Mouse (Mus musculus): ENCODE data around the gene Wdfy4. TPM values are rescaled to one million over a fixed set of nuclear protein-coding genes. Genes with fewer than 3 reads are reported as not detected.

Gene Wdfy4
- polyA plus RNA-seq, 1 experiment from 2014 or later, result 0.08 TPM

GRCm38 (mm10) chr14:33062996-33063395, 122.3 kb downstream of the Wdfy4 start:
- no peak overlapping the region for H3K27ac ChIP-seq (replicated peaks)
- H3K27me3 ChIP-seq, result no peaks in the 10 kb centered on the region
- no peak overlapping the region for H3K4me2 ChIP-seq
- no peaks in the 10 kb centered on the region; the same call in 1 of the 2 replicates for H3K4me1 ChIP-seq (replicated peaks)
- 61% methylated on average over 5 of the region's 5 CpGs for WGBS
- no peak overlapping the region for H3K9ac ChIP-seq
- H3K36me3 ChIP-seq, result no peaks in the 10 kb centered on the region
- no peaks in the 10 kb centered on the region for H3K9me3 ChIP-seq
- H3K4me3 ChIP-seq, result no peak overlapping the region
- ATAC-seq (ENCODE audit: low read depth), result no peak

GRCm38 (mm10) chr14:33058881-33059660, 126.2 kb downstream of the Wdfy4 start:
- Histone ChIP-seq H3K36me3 (no peaks in the 10 kb centered on the region), H3K9ac (no peak overlapping the region), H3K4me3 (no peak overlapping the region), H3K9me3 (no peaks in the 10 kb centered on the region), H3K4me1 (replicated peaks) (peaks cover 4% of the 10 kb centered on the region), H3K27ac (replicated peaks) (no peak overlapping the region), H3K4me2 (no peak overlapping the region), H3K27me3 (no peaks in the 10 kb centered on the region)
- ATAC-seq (ENCODE audit: low read depth), result no peak
- 92% methylated on average over 7 of the region's 7 CpGs for WGBS

- Histone ChIP-seq H3K27me3 (no peaks in the 10 kb centered on the region), H3K4me3 (no peak overlapping the region), H3K9ac (no peak overlapping the region), H3K36me3 (no peaks in the 10 kb centered on the region), H3K27ac (replicated peaks) (no peak overlapping the region), H3K4me1 (replicated peaks) (peaks cover 9% of the 10 kb centered on the region), H3K4me2 (no peak overlapping the region), H3K9me3 (no peaks in the 10 kb centered on the region)
- ATAC-seq (ENCODE audit: low read depth), result no peak
- 47% methylated on average over 8 of the region's 8 CpGs for WGBS
These were observed 131.9 kb downstream of the Wdfy4 start for GRCm38 (mm10) chr14:33053441-33053840.

- no peaks in the 10 kb centered on the region for H3K27me3 ChIP-seq
- H3K36me3 ChIP-seq, result no peaks in the 10 kb centered on the region
- H3K9me3 ChIP-seq, result no peaks in the 10 kb centered on the region
- ATAC-seq (ENCODE audit: low read depth), result no peak
- no peak overlapping the region for H3K4me3 ChIP-seq
- no peak overlapping the region for H3K4me2 ChIP-seq
- no peak overlapping the region for H3K9ac ChIP-seq
- no peak overlapping the region for H3K27ac ChIP-seq (replicated peaks)
- no peaks in the 10 kb centered on the region for H3K4me1 ChIP-seq (replicated peaks)
- WGBS, result 94% methylated on average over 3 of the region's 3 CpGs
These were observed 140.1 kb downstream of the Wdfy4 start for GRCm38 (mm10) chr14:33045217-33045616.

GRCm38 (mm10) chr14:33036811-33037210, 148.5 kb downstream of the Wdfy4 start:
- Histone ChIP-seq H3K4me2 (no peak overlapping the region), H3K9me3 (no peaks in the 10 kb centered on the region), H3K9ac (no peak overlapping the region), H3K4me3 (no peak overlapping the region), H3K27me3 (no peaks in the 10 kb centered on the region), H3K36me3 (no peaks in the 10 kb centered on the region), H3K27ac (replicated peaks) (no peak overlapping the region), H3K4me1 (replicated peaks) (peaks cover 15% of the 10 kb centered on the region; the same call in 1 of the 2 replicates)
- WGBS, result 41% methylated on average over 3 of the region's 3 CpGs
- no peak for ATAC-seq (ENCODE audit: low read depth)

GRCm38 (mm10) chr14:33035386-33035785, 149.9 kb downstream of the Wdfy4 start:
- no peaks in the 10 kb centered on the region for H3K9me3 ChIP-seq
- 49% methylated on average over 5 of the region's 5 CpGs for WGBS
- H3K4me1 ChIP-seq (replicated peaks), result peaks cover 15% of the 10 kb centered on the region; the same call in 1 of the 2 replicates
- no peak for ATAC-seq (ENCODE audit: low read depth)
- H3K36me3 ChIP-seq, result no peaks in the 10 kb centered on the region
- no peak overlapping the region for H3K4me3 ChIP-seq
- no peak overlapping the region for H3K4me2 ChIP-seq
- no peak overlapping the region for H3K9ac ChIP-seq
- H3K27ac ChIP-seq (replicated peaks), result no peak overlapping the region
- H3K27me3 ChIP-seq, result no peaks in the 10 kb centered on the region

GRCm38 (mm10) chr14:33033424-33033823, 151.9 kb downstream of the Wdfy4 start:
- H3K4me1 ChIP-seq (replicated peaks), result peaks cover 15% of the 10 kb centered on the region; the same call in 1 of the 2 replicates
- H3K27ac ChIP-seq (replicated peaks), result no peak overlapping the region
- H3K27me3 ChIP-seq, result no peaks in the 10 kb centered on the region
- ATAC-seq (ENCODE audit: low read depth), result peak; percentile 23; the same call in 1 of the 2 replicates
- 42% methylated on average over 6 of the region's 6 CpGs for WGBS
- H3K9me3 ChIP-seq, result no peaks in the 10 kb centered on the region
- H3K4me3 ChIP-seq, result no peak overlapping the region
- H3K4me2 ChIP-seq, result no peak overlapping the region
- no peaks in the 10 kb centered on the region for H3K36me3 ChIP-seq
- no peak overlapping the region for H3K9ac ChIP-seq

- WGBS, result 82% methylated on average over 3 of the region's 3 CpGs
These were observed 154.5 kb downstream of the Wdfy4 start for GRCm38 (mm10) chr14:33030849-33031248.

GRCm38 (mm10) chr14:33019606-33020005, 165.7 kb downstream of the Wdfy4 start:
- H3K27me3 ChIP-seq, result no peaks in the 10 kb centered on the region
- no peak overlapping the region for H3K4me2 ChIP-seq
- H3K4me1 ChIP-seq (replicated peaks), result no peaks in the 10 kb centered on the region
- no peak overlapping the region for H3K9ac ChIP-seq
- ATAC-seq (ENCODE audit: low read depth), result no peak
- no peaks in the 10 kb centered on the region for H3K36me3 ChIP-seq
- H3K27ac ChIP-seq (replicated peaks), result no peak overlapping the region
- 79% methylated on average over 5 of the region's 5 CpGs for WGBS
- no peak overlapping the region for H3K4me3 ChIP-seq
- no peaks in the 10 kb centered on the region for H3K9me3 ChIP-seq

More at GRCm38 (mm10) chr14:33030849-33031248, 154.5 kb downstream of the Wdfy4 start:
- Histone ChIP-seq H3K27me3 (no peaks in the 10 kb centered on the region), H3K9ac (no peak overlapping the region), H3K36me3 (no peaks in the 10 kb centered on the region), H3K4me2 (no peak overlapping the region), H3K9me3 (no peaks in the 10 kb centered on the region), H3K27ac (replicated peaks) (no peak overlapping the region), H3K4me3 (no peak overlapping the region), H3K4me1 (replicated peaks) (peaks cover 8% of the 10 kb centered on the region; the same call in 1 of the 2 replicates)
- no peak for ATAC-seq (ENCODE audit: low read depth)

GRCm38 (mm10) chr14:33019050-33019449, 166.3 kb downstream of the Wdfy4 start:
- no peaks in the 10 kb centered on the region for H3K36me3 ChIP-seq
- H3K4me3 ChIP-seq, result no peak overlapping the region
- H3K27ac ChIP-seq (replicated peaks), result no peak overlapping the region
- no peak for ATAC-seq (ENCODE audit: low read depth)
- no peaks in the 10 kb centered on the region for H3K4me1 ChIP-seq (replicated peaks)
- WGBS, result 82% methylated on average over 3 of the region's 3 CpGs
- H3K9me3 ChIP-seq, result no peaks in the 10 kb centered on the region
- H3K4me2 ChIP-seq, result no peak overlapping the region
- no peak overlapping the region for H3K9ac ChIP-seq
- no peaks in the 10 kb centered on the region for H3K27me3 ChIP-seq

GRCm38 (mm10) chr14:33007638-33008037, 177.7 kb downstream of the Wdfy4 start:
- peaks cover 6% of the 10 kb centered on the region; the same call in 1 of the 2 replicates for H3K9me3 ChIP-seq
- WGBS, result 82% methylated on average over 1 of the region's 1 CpGs
- no peak overlapping the region for H3K4me2 ChIP-seq
- peaks cover 6% of the 10 kb centered on the region; the same call in 1 of the 2 replicates for H3K4me1 ChIP-seq (replicated peaks)
- H3K4me3 ChIP-seq, result no peak overlapping the region
- H3K9ac ChIP-seq, result no peak overlapping the region
- H3K36me3 ChIP-seq, result no peaks in the 10 kb centered on the region
- no peaks in the 10 kb centered on the region for H3K27me3 ChIP-seq
- no peak overlapping the region for H3K27ac ChIP-seq (replicated peaks)
- ATAC-seq (ENCODE audit: low read depth), result no peak

GRCm38 (mm10) chr14:33005114-33005513, 180.2 kb downstream of the Wdfy4 start:
- ATAC-seq (ENCODE audit: low read depth), result no peak
- 100% methylated on average over 1 of the region's 1 CpGs for WGBS
- no peak overlapping the region for H3K4me3 ChIP-seq
- H3K9me3 ChIP-seq, result peaks cover 6% of the 10 kb centered on the region; the same call in 1 of the 2 replicates
- no peak overlapping the region for H3K9ac ChIP-seq
- no peak overlapping the region for H3K27ac ChIP-seq (replicated peaks)
- H3K4me2 ChIP-seq, result no peak overlapping the region
- no peaks in the 10 kb centered on the region for H3K27me3 ChIP-seq
- no peaks in the 10 kb centered on the region for H3K36me3 ChIP-seq
- peaks cover 17% of the 10 kb centered on the region for H3K4me1 ChIP-seq (replicated peaks)
